ENCODE assay signal across 23 mouse cellular contexts in genomic region chr13:46682921-46683320, GRCm38 (mm10). TPM values are rescaled to one million over a fixed set of nuclear protein-coding genes. Genes with fewer than 3 reads are reported as not detected.
DNase-seq lines count a peak whose midpoint lies in the region; ATAC-seq and TF ChIP-seq lines count a peak whose summit lies in the region.
"Had no signal": no experiment of that assay in that cellular context is flagged by ENCODE, and none has a peak within 500 bp of the region (broad histone marks: within the 10 kb centered on the region; RNA-seq: fewer than 3 reads in every experiment).

No protein-coding gene starts in this region.

- H3K36me3 ChIP-seq in heart, embryonic 11.5 days (ENCODE audit: control insufficient read depth, insufficient read depth, low read length): peaks cover 20% of the 10 kb centered on the region
- peaks cover 62% of the 10 kb centered on the region for H3K36me3 ChIP-seq in heart, postnatal 0 days (replicated peaks; ENCODE audit: control insufficient read depth, insufficient read depth, low read length)

- H3K9me3 ChIP-seq in heart, embryonic 11.5 days (replicated peaks; ENCODE audit: control insufficient read depth, low read length): no peaks in the 10 kb centered on the region
- no peaks in the 10 kb centered on the region for H3K9me3 ChIP-seq in heart, postnatal 0 days (replicated peaks; ENCODE audit: control insufficient read depth, low read length)
- H3K9me3 ChIP-seq: embryonic facial prominence, embryonic 13.5 days; heart, embryonic 13.5 days; hindbrain, embryonic 12.5 days; limb, embryonic 10.5 days; megakaryocyte, embryonic 14.5 days; midbrain, embryonic 15.5 days; neural tube, embryonic 15.5 days; stomach, embryonic 15.5 days had no signal

- peak; percentile 26 for DNase-seq in heart, adult 8-10 months (ENCODE audit: low spot score)
- DNase-seq in cerebellum, adult 11 months: peak; percentile 32
- peak; percentile 70 for DNase-seq in cerebellum, adult 9-10 months
- peak; percentile 63 for DNase-seq in heart, postnatal 0 days (ENCODE audit: low spot score)
- no peak for DNase-seq in layer of hippocampus, adult 2 months (ENCODE audit: low spot score in 2 of 2)
- DNase-seq in embryo, embryonic 10.5 days (ENCODE audit: low spot score): no peak
- no peak for DNase-seq in embryo, embryonic 11 days
- DNase-seq: kidney, adult 18-20 months; kidney, postnatal 10 days; lung, adult 18-20 months; right cerebral cortex, postnatal 14 days; thymus, adult 18-20 months; thymus, postnatal 4 days had no signal

- no peak overlapping the region for H3K9ac ChIP-seq in heart, embryonic 11.5 days (ENCODE audit: low read depth, low read length)
- no peak overlapping the region for H3K9ac ChIP-seq in heart, postnatal 0 days (replicated peaks; ENCODE audit: low read depth, low read length)
- H3K9ac ChIP-seq: embryonic facial prominence, embryonic 13.5 days; heart, embryonic 13.5 days; hindbrain, embryonic 12.5 days; midbrain, embryonic 15.5 days; neural tube, embryonic 15.5 days; stomach, embryonic 15.5 days had no signal

- TF ChIP-seq EP300 in heart, postnatal 0 days (IDR thresholded peaks at IDR 0.05; ENCODE audit: low read depth): no peak

- no peaks in the 10 kb centered on the region for H3K27me3 ChIP-seq in heart, embryonic 11.5 days (ENCODE audit: control insufficient read depth, insufficient read depth, low read length)
- no peaks in the 10 kb centered on the region for H3K27me3 ChIP-seq in heart, postnatal 0 days (ENCODE audit: control insufficient read depth, insufficient read depth, low read length)
- H3K27me3 ChIP-seq: embryonic facial prominence, embryonic 13.5 days; heart, embryonic 13.5 days; hindbrain, embryonic 12.5 days; megakaryocyte, embryonic 14.5 days; midbrain, embryonic 15.5 days; neural tube, embryonic 15.5 days; stomach, embryonic 15.5 days had no signal

- WGBS in heart, embryonic 11.5 days (ENCODE audit: insufficient replicate concordance): 85% methylated on average over 2 of the region's 2 CpGs
- WGBS in heart, postnatal 0 days: 33% methylated on average over 2 of the region's 2 CpGs

- TF ChIP-seq CTCF in heart, postnatal 0 days (IDR thresholded peaks at IDR 0.05; ENCODE audit: low read depth): no peak
- no peak for TF ChIP-seq CTCF in layer of hippocampus, adult 2 months (conservative IDR thresholded peaks at IDR 0.05)

- H3K4me1 ChIP-seq in heart, embryonic 11.5 days (ENCODE audit: control insufficient read depth, insufficient read depth, low read length): no peaks in the 10 kb centered on the region
- no peaks in the 10 kb centered on the region; the same call in 1 of the 2 replicates for H3K4me1 ChIP-seq in heart, postnatal 0 days (ENCODE audit: control insufficient read depth, insufficient read depth)
- H3K4me1 ChIP-seq: embryonic facial prominence, embryonic 13.5 days; heart, embryonic 13.5 days; hindbrain, embryonic 12.5 days; limb, embryonic 10.5 days; megakaryocyte, embryonic 14.5 days; midbrain, embryonic 15.5 days; neural tube, embryonic 15.5 days; stomach, embryonic 15.5 days had no signal

- no peak for ATAC-seq in heart, embryonic 11.5 days (replicated peaks; ENCODE audit: insufficient number of reproducible peaks, low FRiP score, low TSS enrichment)
- ATAC-seq in heart, postnatal 0 days (ENCODE audit: insufficient read depth, low read depth): peak; percentile 67; the same call in 1 of the 2 replicates
- ATAC-seq: forebrain, embryonic 16.5 days; midbrain, embryonic 15.5 days had no signal

- no peak overlapping the region for H3K27ac ChIP-seq in heart, embryonic 11.5 days (ENCODE audit: low read depth, low read length)
- no peak overlapping the region for H3K27ac ChIP-seq in heart, postnatal 0 days (ENCODE audit: low read depth)
- no peak overlapping the region for H3K27ac ChIP-seq in layer of hippocampus, adult 2 months
- H3K27ac ChIP-seq: embryonic facial prominence, embryonic 13.5 days; heart, embryonic 13.5 days; hindbrain, embryonic 12.5 days; limb, embryonic 10.5 days; midbrain, embryonic 15.5 days; neural tube, embryonic 15.5 days; stomach, embryonic 15.5 days had no signal

- H3K4me2 ChIP-seq in heart, embryonic 11.5 days: no peak overlapping the region
- no peak overlapping the region for H3K4me2 ChIP-seq in heart, postnatal 0 days (ENCODE audit: low read depth, low read length)
- H3K4me2 ChIP-seq: embryonic facial prominence, embryonic 13.5 days; heart, embryonic 13.5 days; hindbrain, embryonic 12.5 days; midbrain, embryonic 15.5 days; neural tube, embryonic 15.5 days; stomach, embryonic 15.5 days had no signal

- H3K4me3 ChIP-seq in heart, embryonic 11.5 days (ENCODE audit: low read depth, low read length): no peak overlapping the region
- H3K4me3 ChIP-seq in heart, postnatal 0 days (ENCODE audit: low read depth, low read length): no peak overlapping the region
- H3K4me3 ChIP-seq in layer of hippocampus, adult 2 months: no peak overlapping the region
- H3K4me3 ChIP-seq: embryonic facial prominence, embryonic 13.5 days; heart, embryonic 13.5 days; hindbrain, embryonic 12.5 days; limb, embryonic 10.5 days; megakaryocyte, embryonic 14.5 days; midbrain, embryonic 15.5 days; neural tube, embryonic 15.5 days; stomach, embryonic 15.5 days had no signal

RNA-seq across cellular contexts. Expression of gene Fam8a1, which starts 13.6 kb away (rescaled TPM):
- 10 to 100 TPM; 29.3 to 37.5 (median 33.3) TPM for total RNA-seq in heart, adult 8-10 months (2022)
- polyA plus RNA-seq in heart, embryonic 11.5 days (2014; fragmentation: Nextera tagmentation; extraction: Ambion mirVana): 8.1 and 9.3 TPM in 2 replicates
- 15.5 and 24.9 TPM in 2 replicates for total RNA-seq in heart, postnatal 0 days (2014; rRNA removed; ENCODE audit: low replicate concordance)
- 8.0 and 8.5 TPM in 2 replicates for polyA plus RNA-seq in heart, postnatal 0 days (2015; fragmentation: Nextera tagmentation; extraction: Ambion mirVana)
- 10 to 100 TPM; 74.7 to 76.5 TPM for total RNA-seq in layer of hippocampus, adult 2 months (2021)

RNA-seq across cellular contexts. Expression of gene Nup153, which starts 44.8 kb away (rescaled TPM):
- 10 to 100 TPM; 29.5 to 40.6 (median 36.0) TPM for total RNA-seq in heart, adult 8-10 months (2022)
- 21.9 and 24.5 TPM in 2 replicates for polyA plus RNA-seq in heart, embryonic 11.5 days (2014; fragmentation: Nextera tagmentation; extraction: Ambion mirVana)
- total RNA-seq in heart, postnatal 0 days (2014; rRNA removed; ENCODE audit: low replicate concordance): 24.7 and 26.6 TPM in 2 replicates
- polyA plus RNA-seq in heart, postnatal 0 days (2015; fragmentation: Nextera tagmentation; extraction: Ambion mirVana): 5.3 and 5.7 TPM in 2 replicates
- 10 to 100 TPM; 56.3 to 56.4 TPM for total RNA-seq in layer of hippocampus, adult 2 months (2021)

Comparison
In these comparisons a context has a peak if more than half of its experiments do, and no peak if none do; other contexts are left out.
1. DNase-seq: peak in heart, adult 8-10 months (single experiment), cerebellum, adult 11 months (single experiment), cerebellum, adult 9-10 months (single experiment) and heart, postnatal 0 days (single experiment); none in layer of hippocampus, adult 2 months (0 of 2), embryo, embryonic 10.5 days (single experiment) and embryo, embryonic 11 days (single experiment).